Mouse (Mus musculus) intestine, postnatal 0 days (tissue): Measurements from ENCODE around the gene Aars2. TPM values are rescaled to one million over a fixed set of nuclear protein-coding genes. Genes with fewer than 3 reads are reported as not detected.

Source experiments
- ATAC-seq: fragments of 200-750 bp; cut with Nextera tagmentation; 2 replicates; pipeline ENCODE4 v1.8.0; 2017; ENCODE audit warnings: mild to moderate bottlenecking, moderate TSS enrichment, moderate library complexity
- H3K27ac ChIP-seq: fragments of 300-500 bp; sonication (generic); 2 replicates; pipeline ENCODE4 v1.5.1; 2014; ENCODE audit warnings: mild to moderate bottlenecking, low read depth, low read length, moderate library complexity
- H3K27me3 ChIP-seq: fragments of 300-500 bp; sonication (generic); replicated peaks from 2 replicates; pipeline ENCODE4 v1.6.1; 2014; ENCODE audit warnings: low read length, mixed read lengths; ENCODE audit not compliant: control insufficient read depth, insufficient read depth
- H3K36me3 ChIP-seq: fragments of 300-500 bp; sonication (generic); 2 replicates; pipeline ENCODE4 v1.6.1; 2014; ENCODE audit warnings: mild to moderate bottlenecking, moderate library complexity; ENCODE audit not compliant: control insufficient read depth, insufficient read depth
- H3K4me1 ChIP-seq: fragments of 300-500 bp; sonication (generic); replicated peaks from 2 replicates; pipeline ENCODE4 v1.6.1; 2014; ENCODE audit warnings: antibody characterized with exemption, low read length, mixed read lengths; ENCODE audit not compliant: control insufficient read depth, insufficient read depth
- H3K4me2 ChIP-seq: fragments of 300-500 bp; sonication (generic); replicated peaks from 2 replicates; pipeline ENCODE4 v1.6.1; 2014; ENCODE audit warnings: low read depth, mild to moderate bottlenecking, moderate library complexity
- H3K4me3 ChIP-seq: fragments of 300-500 bp; sonication (generic); 2 replicates; pipeline ENCODE4 v1.5.1; 2014; ENCODE audit warnings: low read depth, low read length
- H3K9ac ChIP-seq: fragments of 300-500 bp; sonication (generic); 2 replicates; pipeline ENCODE4 v1.6.1; 2014; ENCODE audit warnings: mild to moderate bottlenecking, low read depth, low read length
- H3K9me3 ChIP-seq: fragments of 300-500 bp; sonication (generic); 2 replicates; pipeline ENCODE4 v1.6.1; 2016; ENCODE audit warnings: mixed run types; ENCODE audit not compliant: control insufficient read depth
- CTCF ChIP-seq: sonication (generic); IDR thresholded peaks from 2 replicates; pipeline ENCODE4 v1.5.1; 2016; ENCODE audit warnings: low read depth, mild to moderate bottlenecking, control low read depth, antibody characterized with exemption, moderate library complexity
- WGBS: fragments of 180-500 bp; shearing (Covaris S2); extraction: QIAGEN DNeasy Blood & Tissue Kit; methylation state at CpG from one replicate; pipeline ENCODE4 v1.1.7; 2014; 5-methylcytosine and 5-hydroxymethylcytosine counted together
- polyA plus RNA-seq: library from polyadenylated mRNA; unstranded; fragments of >200 nt; fragmentation: Nextera tagmentation; extraction: Ambion mirVana; gene quantifications from 2 replicates; pipeline ENCODE4 v1.2.1, GENCODE M21; 2015

Gene Aars2
- polyA plus RNA-seq, 1 experiment from 2014 or later = 4.0 TPM

DNA sequence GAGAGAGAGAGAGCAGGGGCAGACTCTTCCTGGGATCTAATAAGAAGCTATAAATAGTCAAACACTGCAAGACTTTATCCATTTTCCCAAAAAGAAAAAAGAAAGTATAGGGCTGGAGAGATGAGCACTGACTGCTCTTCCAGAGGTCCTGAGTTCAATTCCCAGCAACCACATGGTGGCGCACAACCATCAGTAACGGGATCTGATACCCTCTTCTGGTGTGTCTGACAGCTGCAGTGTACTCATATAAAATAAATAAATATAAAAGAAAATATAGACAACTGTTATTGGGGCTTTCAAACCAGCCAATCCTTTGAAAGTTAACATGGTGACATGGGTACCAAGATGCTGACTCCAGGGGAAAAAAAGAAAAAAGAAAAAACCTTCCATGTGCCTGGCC, 26.2 kb upstream of the Aars2 start:
- no peak for ATAC-seq

DNA sequence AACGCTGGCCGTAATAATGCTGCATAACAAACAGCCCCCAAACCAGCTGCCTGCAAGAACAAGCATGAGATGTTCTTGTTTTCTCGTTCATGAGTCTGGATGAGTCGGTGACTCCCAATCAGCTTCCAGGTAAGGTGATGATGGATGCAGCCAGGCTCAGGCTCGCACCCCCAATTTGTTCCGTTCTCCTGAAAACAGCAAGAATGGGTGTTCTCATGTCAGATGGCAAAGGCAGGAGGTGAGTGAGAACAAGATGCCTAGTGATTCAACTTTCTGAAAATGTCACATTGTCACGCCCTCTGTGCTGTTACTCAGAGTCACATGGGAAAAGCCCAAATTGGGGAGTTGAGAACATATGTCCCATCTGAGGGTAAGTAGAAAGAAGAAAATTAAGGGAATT, 21.1 kb upstream of the Aars2 start:
- H3K4me2 ChIP-seq = no peak overlapping the region
- no peak for TF ChIP-seq CTCF
- H3K9me3 ChIP-seq = no peaks in the 10 kb centered on the region
- ATAC-seq = no peak
- no peaks in the 10 kb centered on the region for H3K27me3 ChIP-seq
- H3K9ac ChIP-seq = no peak overlapping the region
- H3K36me3 ChIP-seq = no peaks in the 10 kb centered on the region
- H3K4me3 ChIP-seq = no peak overlapping the region
- WGBS = 85% methylated on average over 7 of the region's 7 CpGs
- no peak overlapping the region for H3K27ac ChIP-seq
- H3K4me1 ChIP-seq = no peaks in the 10 kb centered on the region

More for the DNA sequence above, 26.2 kb upstream of the Aars2 start:
- H3K36me3 ChIP-seq = no peaks in the 10 kb centered on the region
- peaks cover 11% of the 10 kb centered on the region; the same call in 1 of the 2 replicates for H3K27me3 ChIP-seq
- H3K4me1 ChIP-seq = no peaks in the 10 kb centered on the region
- no peak overlapping the region for H3K4me3 ChIP-seq
- no peak overlapping the region for H3K27ac ChIP-seq
- H3K4me2 ChIP-seq = no peak overlapping the region
- WGBS = 23% methylated on average over 2 of the region's 2 CpGs
- no peaks in the 10 kb centered on the region for H3K9me3 ChIP-seq
- peak; percentile 51 for TF ChIP-seq CTCF
- H3K9ac ChIP-seq = no peak overlapping the region

DNA sequence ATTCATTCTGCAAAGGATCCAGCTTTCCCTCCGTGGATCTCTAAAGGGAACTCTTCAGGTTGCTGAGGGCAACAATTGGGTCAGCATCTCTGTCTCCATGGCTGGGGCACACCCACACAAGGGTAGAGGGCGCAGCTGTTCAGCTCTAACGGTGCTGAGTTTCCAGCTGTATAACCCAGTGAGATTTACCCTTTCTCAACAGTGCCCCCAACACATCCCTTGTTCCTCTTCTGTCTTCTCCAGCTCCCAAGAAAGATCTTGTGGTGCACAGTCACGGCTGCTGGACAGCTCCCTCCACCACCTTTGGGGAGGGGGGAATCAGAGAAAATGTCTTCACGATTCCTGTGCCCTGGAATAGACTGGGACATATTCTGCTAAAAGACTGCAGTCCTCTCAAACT, 19.4 kb upstream of the Aars2 start:
- H3K4me1 ChIP-seq = no peaks in the 10 kb centered on the region
- no peak overlapping the region for H3K4me3 ChIP-seq
- 10% methylated on average over 5 of the region's 5 CpGs for WGBS
- no peaks in the 10 kb centered on the region for H3K9me3 ChIP-seq
- ATAC-seq = no peak
- no peaks in the 10 kb centered on the region for H3K27me3 ChIP-seq
- no peak overlapping the region for H3K4me2 ChIP-seq
- no peak overlapping the region for H3K9ac ChIP-seq
- TF ChIP-seq CTCF = no peak
- no peaks in the 10 kb centered on the region for H3K36me3 ChIP-seq
- H3K27ac ChIP-seq = no peak overlapping the region

DNA sequence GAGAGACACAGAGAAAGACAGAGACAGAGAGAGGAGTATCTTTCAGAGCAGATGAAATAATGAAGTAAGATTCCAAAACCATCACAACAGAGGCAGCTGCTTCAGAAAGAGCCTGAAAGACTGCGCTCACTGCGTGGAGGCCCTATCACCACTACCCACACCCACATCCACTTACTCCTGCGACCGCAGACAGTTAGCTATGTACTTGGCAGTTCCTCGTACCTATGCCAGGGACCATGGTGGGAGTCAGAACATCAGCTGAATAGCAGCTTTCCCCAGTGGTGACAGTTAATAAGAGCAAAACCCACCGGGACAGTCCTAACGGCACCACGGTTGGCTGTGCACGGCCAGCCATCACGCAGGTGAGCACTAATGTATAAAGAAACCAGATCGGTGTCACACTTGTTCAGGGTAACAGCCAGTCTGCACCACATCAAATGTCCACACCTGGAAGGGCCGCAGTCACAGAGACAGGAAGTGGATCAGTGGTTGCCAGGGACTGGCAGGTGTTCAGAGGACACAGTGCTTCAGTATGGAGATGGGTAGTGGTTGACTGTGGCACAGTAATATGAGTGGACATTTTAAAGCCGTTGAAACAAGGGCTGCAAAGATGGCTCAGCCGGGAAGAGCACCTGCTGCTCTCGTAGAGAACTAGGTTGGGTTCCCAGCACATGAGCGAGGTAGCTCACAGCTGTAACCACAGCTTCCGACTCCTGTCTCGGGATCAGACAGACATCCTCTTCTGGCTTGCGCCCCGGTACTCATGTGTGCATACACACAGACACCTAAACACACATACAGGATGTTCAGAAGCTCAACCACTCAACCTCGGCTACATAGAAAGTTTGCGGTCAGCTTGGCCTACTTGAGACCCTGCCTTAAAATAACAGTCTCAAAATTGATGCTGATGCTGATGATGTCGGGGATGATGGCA, 18.1 kb upstream of the Aars2 start:
- no peaks in the 10 kb centered on the region for H3K27me3 ChIP-seq
- no peak overlapping the region for H3K27ac ChIP-seq
- H3K36me3 ChIP-seq = no peaks in the 10 kb centered on the region
- no peaks in the 10 kb centered on the region for H3K9me3 ChIP-seq
- WGBS = 88% methylated on average over 23 of the region's 23 CpGs
- no peak for ATAC-seq
- H3K9ac ChIP-seq = no peak overlapping the region
- no peaks in the 10 kb centered on the region for H3K4me1 ChIP-seq
- H3K4me3 ChIP-seq = no peak overlapping the region
- no peak overlapping the region for H3K4me2 ChIP-seq
- TF ChIP-seq CTCF = no peak

DNA sequence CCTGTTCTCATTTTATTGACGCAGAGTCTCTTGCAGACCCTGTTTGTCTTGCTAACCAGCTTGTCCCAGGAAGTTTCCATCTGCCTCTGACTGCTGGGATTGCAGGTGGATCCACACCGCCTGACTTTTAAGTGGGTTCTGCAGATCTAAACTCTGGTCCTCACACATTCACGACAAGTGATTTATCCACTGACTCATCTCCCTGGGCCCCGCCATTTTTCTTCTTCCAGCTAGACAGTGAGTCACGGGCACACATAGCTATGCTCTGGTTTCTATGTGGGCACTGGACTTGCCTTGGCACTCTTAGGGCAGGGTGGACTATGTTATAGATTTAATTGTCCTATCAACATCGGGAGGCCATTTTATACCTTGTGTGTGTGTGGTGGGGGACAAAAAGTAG, 16.9 kb upstream of the Aars2 start:
- no peak for ATAC-seq
- Histone ChIP-seq H3K27ac (no peak overlapping the region), H3K9ac (no peak overlapping the region), H3K9me3 (no peaks in the 10 kb centered on the region), H3K4me1 (no peaks in the 10 kb centered on the region), H3K27me3 (no peaks in the 10 kb centered on the region), H3K4me3 (no peak overlapping the region), H3K36me3 (no peaks in the 10 kb centered on the region), H3K4me2 (no peak overlapping the region)
- WGBS = 75% methylated on average over 6 of the region's 6 CpGs
- TF ChIP-seq CTCF = no peak

DNA sequence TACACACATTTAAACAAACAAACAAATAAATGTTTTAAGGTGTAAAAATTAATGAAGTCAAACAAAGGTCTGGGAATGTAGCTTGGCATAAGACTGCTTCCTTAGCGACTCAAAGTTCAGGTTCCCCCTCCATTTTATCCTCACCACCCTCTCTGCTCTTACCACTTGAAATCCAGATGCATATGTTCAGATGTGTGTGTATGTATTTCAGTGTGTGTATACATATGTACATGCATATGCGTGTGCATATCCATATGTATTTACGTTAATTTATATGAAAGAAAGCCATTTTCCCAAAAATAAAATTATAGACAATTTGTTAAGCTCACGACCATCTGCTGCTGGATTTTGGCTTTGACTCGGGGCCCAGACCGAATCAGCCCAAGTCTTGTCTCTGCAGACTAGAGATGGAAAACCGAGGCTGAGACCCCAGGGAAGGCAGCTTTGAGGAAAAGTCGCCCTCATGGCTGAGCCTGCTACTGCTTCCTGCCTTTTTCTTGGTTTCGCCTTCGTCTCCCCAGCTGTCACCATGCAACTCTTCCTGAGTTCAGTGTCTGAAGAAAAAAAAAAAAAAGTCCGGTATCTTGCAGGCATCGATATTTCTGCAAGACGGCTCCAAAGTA, 16.0 kb upstream of the Aars2 start:
- no peak overlapping the region for H3K4me3 ChIP-seq
- WGBS = 59% methylated on average over 13 of the region's 13 CpGs
- no peak for TF ChIP-seq CTCF
- no peaks in the 10 kb centered on the region for H3K9me3 ChIP-seq
- H3K36me3 ChIP-seq = no peaks in the 10 kb centered on the region
- no peaks in the 10 kb centered on the region for H3K4me1 ChIP-seq
- no peak for ATAC-seq
- H3K27me3 ChIP-seq = no peaks in the 10 kb centered on the region
- no peak overlapping the region for H3K27ac ChIP-seq
- no peak overlapping the region for H3K4me2 ChIP-seq
- no peak overlapping the region for H3K9ac ChIP-seq
